8 mouse cellular contexts compared by ENCODE assay signal in the genomic region with DNA sequence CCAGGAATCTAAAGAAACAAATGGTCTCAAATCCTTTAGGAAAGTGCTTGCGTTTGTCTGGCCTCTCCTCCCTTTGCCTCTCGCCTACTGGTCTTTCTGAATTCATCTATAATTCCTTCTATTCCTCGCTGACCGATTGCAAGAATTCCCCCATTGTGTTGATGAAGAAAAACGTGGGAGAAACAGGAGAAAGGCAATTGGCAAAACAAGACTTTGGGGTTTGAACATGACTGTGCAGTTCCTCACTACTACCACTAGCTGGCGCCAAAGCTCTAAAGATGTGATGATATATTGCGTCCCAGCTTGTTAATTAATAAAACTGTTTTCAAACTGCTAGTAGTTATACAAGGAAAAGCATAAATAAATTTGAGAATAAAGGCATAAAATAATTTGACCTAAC. TPM values are rescaled to one million over a fixed set of nuclear protein-coding genes. Genes with fewer than 3 reads are reported as not detected.
DNase-seq lines count a peak whose midpoint lies in the region; ATAC-seq and TF ChIP-seq lines count a peak whose summit lies in the region.

No protein-coding gene starts in this region.

- peaks cover 18% of the 10 kb centered on the region for H3K4me1 ChIP-seq in forebrain, embryonic 13.5 days
- H3K4me1 ChIP-seq in forebrain, embryonic 12.5 days: peaks cover 20% of the 10 kb centered on the region
- H3K4me1 ChIP-seq in forebrain, embryonic 14.5 days (ENCODE audit: control insufficient read depth, insufficient read depth, low read length): 0 out of 2 replicates have a peak, but pooled peaks cover 7% of the 10 kb centered on the region
- H3K4me1 ChIP-seq in kidney, adult 2 months (ENCODE audit: control insufficient read depth, insufficient read depth, low read length): peaks cover 6% of the 10 kb centered on the region; the same call in 1 of the 2 replicates

- no peak for TF ChIP-seq POLR2A in kidney, adult 2 months (IDR thresholded peaks at IDR 0.05; ENCODE audit: low read depth, low read length)

- DNase-seq in brain, adult 2 months (ENCODE audit: low read depth, low spot score): peak; percentile 76
- peak; percentile 88 for DNase-seq in forebrain, embryonic 14.5 days (ENCODE audit: low spot score)
- DNase-seq in kidney, adult 2 months: peak; percentile 76
- DNase-seq in lung, postnatal 10 days: peak; percentile 71
- peak; percentile 32 to 74 for DNase-seq in spleen, postnatal 4 days (ENCODE audit: low spot score in 2 of 2)

- no peak overlapping the region for H3K9ac ChIP-seq in forebrain, embryonic 13.5 days
- H3K9ac ChIP-seq in forebrain, embryonic 12.5 days: no peak overlapping the region
- H3K9ac ChIP-seq in forebrain, embryonic 14.5 days (ENCODE audit: low read length): peak overlapping the region; percentile 32; the same call in 1 of the 2 replicates

- H3K79me2 ChIP-seq in C2C12 (ENCODE audit: control insufficient read depth, insufficient read depth): no peaks in the 10 kb centered on the region

- H3K4me2 ChIP-seq in forebrain, embryonic 13.5 days: peak overlapping the region; percentile 19; the same call in 1 of the 2 replicates
- H3K4me2 ChIP-seq in forebrain, embryonic 12.5 days: no peak overlapping the region; the same call in 1 of the 2 replicates
- H3K4me2 ChIP-seq in forebrain, embryonic 14.5 days (ENCODE audit: low read length): 0 out of 2 replicates have a peak overlapping the region, but pooled peaks have one; percentile 21

- 2% methylated on average over 7 of the region's 7 CpGs for WGBS in forebrain, embryonic 13.5 days
- WGBS in forebrain, embryonic 12.5 days: 2% methylated on average over 7 of the region's 7 CpGs
- 3% methylated on average over 7 of the region's 7 CpGs for WGBS in forebrain, embryonic 14.5 days
- WGBS in kidney, adult 2 months: 2% methylated on average over 7 of the region's 7 CpGs

- no peaks in the 10 kb centered on the region for H3K36me3 ChIP-seq in forebrain, embryonic 13.5 days (ENCODE audit: poor library complexity, severe bottlenecking)
- no peaks in the 10 kb centered on the region for H3K36me3 ChIP-seq in forebrain, embryonic 12.5 days (replicated peaks)
- H3K36me3 ChIP-seq in C2C12 (ENCODE audit: control insufficient read depth, insufficient read depth): no peaks in the 10 kb centered on the region
- no peaks in the 10 kb centered on the region for H3K36me3 ChIP-seq in forebrain, embryonic 14.5 days (ENCODE audit: control insufficient read depth, insufficient read depth, low read length)
- H3K36me3 ChIP-seq in kidney, adult 2 months (ENCODE audit: control insufficient read depth, insufficient read depth, low read length): no peaks in the 10 kb centered on the region

- H3K27ac ChIP-seq in forebrain, embryonic 13.5 days: no peak overlapping the region
- no peak overlapping the region for H3K27ac ChIP-seq in forebrain, embryonic 12.5 days
- no peak overlapping the region for H3K27ac ChIP-seq in forebrain, embryonic 14.5 days (ENCODE audit: low read depth, low read length)
- no peak overlapping the region for H3K27ac ChIP-seq in kidney, adult 2 months (ENCODE audit: insufficient read depth, low read depth, low read length)

- H3ac ChIP-seq in C2C12 (ENCODE audit: control insufficient read depth, insufficient read length, low read depth): no peak overlapping the region

- H3K4me3 ChIP-seq in forebrain, embryonic 13.5 days: no peak overlapping the region
- no peak overlapping the region for H3K4me3 ChIP-seq in forebrain, embryonic 12.5 days (replicated peaks)
- H3K4me3 ChIP-seq in C2C12 (ENCODE audit: insufficient read depth, poor library complexity, severe bottlenecking): no peak overlapping the region
- H3K4me3 ChIP-seq in forebrain, embryonic 14.5 days (ENCODE audit: low read depth, low read length): no peak overlapping the region
- H3K4me3 ChIP-seq in kidney, adult 2 months (ENCODE audit: insufficient read depth, low read depth, low read length): no peak overlapping the region

- no peak for ATAC-seq in forebrain, embryonic 13.5 days
- ATAC-seq in forebrain, embryonic 12.5 days (ENCODE audit: low FRiP score): no peak
- no peak for ATAC-seq in forebrain, embryonic 14.5 days

- no peaks in the 10 kb centered on the region for H3K79me3 ChIP-seq in C2C12 (ENCODE audit: low read depth)

- TF ChIP-seq CTCF in C2C12 (IDR thresholded peaks at IDR 0.05; ENCODE audit: control insufficient read depth, insufficient read depth, insufficient read length): peak; percentile 79
- peak; percentile 60 for TF ChIP-seq CTCF in kidney, adult 2 months (conservative IDR thresholded peaks at IDR 0.05; ENCODE audit: insufficient read depth, insufficient read length, low read depth, low read length)

- H3K9me3 ChIP-seq in forebrain, embryonic 13.5 days (replicated peaks): no peaks in the 10 kb centered on the region
- no peaks in the 10 kb centered on the region for H3K9me3 ChIP-seq in forebrain, embryonic 12.5 days
- H3K9me3 ChIP-seq in forebrain, embryonic 14.5 days (replicated peaks; ENCODE audit: control insufficient read depth, low read length): no peaks in the 10 kb centered on the region

- H3K27me3 ChIP-seq in forebrain, embryonic 13.5 days: peaks cover 20% of the 10 kb centered on the region
- H3K27me3 ChIP-seq in forebrain, embryonic 12.5 days: peaks cover 31% of the 10 kb centered on the region
- H3K27me3 ChIP-seq in C2C12 (ENCODE audit: control insufficient read depth, insufficient read depth, insufficient read length): no peaks in the 10 kb centered on the region
- H3K27me3 ChIP-seq in forebrain, embryonic 14.5 days (replicated peaks; ENCODE audit: control insufficient read depth, insufficient read depth, low read length): 0 out of 2 replicates have a peak, but pooled peaks cover 4% of the 10 kb centered on the region
- H3K27me3 ChIP-seq in kidney, adult 2 months (replicated peaks; ENCODE audit: control insufficient read depth, insufficient read depth, low read length): no peaks in the 10 kb centered on the region

TF ChIP-seq in C2C12, 6 proteins besides CTCF, POLR2A, EP300 and RAD21:
- no peak for TF ChIP-seq MYOG (IDR thresholded peaks at IDR 0.05; ENCODE audit: control insufficient read depth, extremely low read depth, insufficient read length)
- TF ChIP-seq CEBPB (IDR thresholded peaks at IDR 0.05; ENCODE audit: low read depth): no peak
- TF ChIP-seq MAX (IDR thresholded peaks at IDR 0.05): no peak
- TF ChIP-seq MYOD1 (IDR thresholded peaks at IDR 0.05; ENCODE audit: control insufficient read depth, insufficient read length, low read depth): no peak
- no peak for TF ChIP-seq USF1 (IDR thresholded peaks at IDR 0.05; ENCODE audit: low read depth)
- TF ChIP-seq FOSL1 (IDR thresholded peaks at IDR 0.05; ENCODE audit: insufficient read depth, low read length, poor library complexity, severe bottlenecking): no peak

RNA-seq across cellular contexts. Expression of gene Hnrnpa3, which starts 53.4 kb away (rescaled TPM):
- 354 and 365 TPM in 2 replicates for polyA plus RNA-seq in forebrain, embryonic 13.5 days (2015; fragmentation: Nextera tagmentation; extraction: Ambion mirVana)
- 448 and 488 TPM in 2 replicates for polyA plus RNA-seq in forebrain, embryonic 12.5 days (2016; fragmentation: Nextera tagmentation; extraction: Ambion mirVana)
- 341 TPM for polyA plus RNA-seq in C2C12 (2012; fragmentation: generic; extraction: Trizol)
- 182 and 209 TPM in 2 replicates for polyA plus RNA-seq in forebrain, embryonic 14.5 days (2014; fragmentation: Nextera tagmentation; extraction: Ambion mirVana)
- 16.2 and 34.0 TPM in 2 replicates for polyA plus RNA-seq in kidney, adult 2 months (2012; rRNA removed)
